Mouse (Mus musculus) MEL (cell line): ENCODE data around the gene Slc32a1.

Experiments used
- BHLHE40 ChIP-seq: IDR thresholded peaks from 2 replicates; pipeline ENCODE4 v1.6.1; 2012; ENCODE audit warnings: low read depth, mild to moderate bottlenecking, inconsistent platforms, low read length, improper control_type of control experiment, borderline replicate concordance
- CTCF ChIP-seq, 3 experiments: IDR thresholded peaks in 2 of 3; conservative IDR thresholded peaks in 1 of 3; 2 replicates each; pipeline ENCODE4 v1.5.1; 2011 to 2012; ENCODE audit warnings: low read length in 3 of 3, low read depth in 2 of 3, mild to moderate bottlenecking in 2 of 3, improper control_type of control experiment in 1 of 3, inconsistent platforms in 1 of 3, mixed read lengths in 1 of 3, moderate library complexity in 1 of 3; ENCODE audit not compliant: control insufficient read depth in 1 of 3, insufficient read depth in 1 of 3, poor library complexity in 1 of 3, severe bottlenecking in 1 of 3
- JUND ChIP-seq: IDR thresholded peaks from 2 replicates; pipeline ENCODE4 v1.6.1; 2011; ENCODE audit warnings: low read depth, mild to moderate bottlenecking, improper control_type of control experiment, low read length
- NRF1 ChIP-seq: IDR thresholded peaks from 2 replicates; pipeline ENCODE4 v1.6.1; 2014; ENCODE audit warnings: low read depth, mild to moderate bottlenecking, inconsistent platforms, low read length, improper control_type of control experiment, moderate library complexity; ENCODE audit not compliant: poor library complexity, insufficient read depth, severe bottlenecking
- RAD21 ChIP-seq: IDR thresholded peaks from 2 replicates; pipeline ENCODE4 v1.6.1; 2011; ENCODE audit warnings: mild to moderate bottlenecking, low read depth, low read length, improper control_type of control experiment
- RCOR1 ChIP-seq: IDR thresholded peaks from 2 replicates; pipeline ENCODE4 v1.6.1; 2012; ENCODE audit warnings: low read depth, mild to moderate bottlenecking, inconsistent platforms, low read length, improper control_type of control experiment
- SMC3 ChIP-seq: IDR thresholded peaks from 2 replicates; pipeline ENCODE4 v1.6.1; 2011; ENCODE audit warnings: low read depth, low read length, improper control_type of control experiment
- ZMIZ1 ChIP-seq: IDR thresholded peaks from 2 replicates; pipeline ENCODE4 v1.6.1; 2012; ENCODE audit warnings: low read depth, mild to moderate bottlenecking, inconsistent platforms, low read length, improper control_type of control experiment, moderate library complexity

DNA sequence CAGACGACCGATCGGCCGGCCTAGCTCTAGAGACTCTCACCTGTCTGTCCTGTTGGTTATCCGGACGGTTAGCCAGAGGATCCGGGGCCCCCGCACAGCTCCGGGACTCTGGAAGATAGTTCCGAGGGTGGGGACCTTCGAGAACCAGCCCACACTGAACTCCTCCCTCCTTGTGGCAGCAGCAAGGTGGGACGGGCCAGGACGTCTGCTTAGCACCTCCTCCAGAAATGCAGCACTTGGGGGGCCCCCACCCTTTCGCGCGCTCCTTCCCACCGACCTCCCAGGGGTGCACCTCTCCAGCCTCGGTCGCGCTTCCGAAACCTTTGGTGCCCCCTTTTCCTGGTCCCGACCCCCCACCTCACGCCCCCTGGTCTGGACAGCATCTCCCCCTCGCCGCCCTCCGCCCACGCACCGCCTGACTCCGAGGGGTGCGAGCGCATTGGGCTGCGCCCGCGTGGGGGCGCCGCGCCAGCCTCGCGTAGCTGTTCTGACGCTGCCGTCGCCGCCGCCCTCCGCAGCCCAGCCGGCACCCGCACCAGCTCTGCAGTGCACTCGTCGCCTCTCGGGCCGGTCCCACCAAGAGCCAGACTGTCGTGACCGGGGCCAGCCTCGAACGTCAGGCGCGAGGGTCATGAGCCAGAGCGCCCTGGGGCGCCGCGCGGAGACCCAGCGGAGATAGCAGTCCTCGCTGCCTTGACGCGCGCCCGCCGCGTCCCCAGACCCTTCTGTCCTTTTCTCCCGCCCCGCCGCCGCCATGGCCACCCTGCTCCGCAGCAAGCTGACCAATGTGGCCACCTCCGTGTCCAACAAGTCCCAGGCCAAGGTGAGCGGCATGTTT lies at the start of gene Slc32a1:
- TF ChIP-seq RCOR1 (no peak), NRF1 (no peak), ZMIZ1 (no peak), CTCF (IDR thresholded peaks at IDR 0.05 in 2 of 3, conservative IDR thresholded peaks at IDR 0.05 in 1 of 3; ENCODE audit: control insufficient read depth in 1 of 3, insufficient read depth in 1 of 3, low read depth in 2 of 3, low read length in 3 of 3, poor library complexity in 1 of 3, severe bottlenecking in 1 of 3) (no peak), SMC3 (no peak), JUND (no peak), BHLHE40 (no peak), RAD21 (no peak)
